Mouse (Mus musculus) brain, adult 10 weeks (tissue): ENCODE measurements around the gene Tbxa2r. TPM values are rescaled to one million over a fixed set of nuclear protein-coding genes. Genes with fewer than 3 reads are reported as not detected.

ENCODE experiments used
- polyA plus RNA-seq: library from polyadenylated mRNA; stranded (reverse); fragments of 350-450 nt; fragmentation: Illumina TruSeq; extraction: RNeasy Lipid Tissue Mini Kit (QIAGEN cat#74804); gene quantifications from one replicate; pipeline ENCODE4 v1.2.3, GENCODE M21; 2015; ENCODE audit warnings: low read depth, low replicate concordance

Gene Tbxa2r
- polyA plus RNA-seq = 0.85 TPM

GRCm38 (mm10) chr10:81328386-81328785 lies at the start of gene Tbxa2r:
Gene Tbxa2r, plus strand, starts transcription at chr10:81328731.

GRCm38 (mm10) chr10:81291511-81292104 lies 36.9 kb upstream of the Tbxa2r start, which contains the start of gene Tjp3:
Gene Tjp3, minus strand, starts transcription at chr10:81291581.

GRCm38 (mm10) chr10:81292554-81293333 lies 35.8 kb upstream of the Tbxa2r start, which contains the start of gene Pip5k1c:
Gene Pip5k1c, plus strand, starts transcription at chr10:81292963.

GRCm38 (mm10) chr10:81320550-81321347 lies 7.8 kb upstream of the Tbxa2r start, which contains the start of gene Cactin:
Gene Cactin, plus strand, starts transcription at chr10:81321103.

GRCm38 (mm10) chr10:81342686-81343505 lies 14.4 kb downstream of the Tbxa2r start, which contains the start of gene Gipc3:
Gene Gipc3, minus strand, starts transcription at chr10:81343266.

GRCm38 (mm10) chr10:81350351-81351063 lies 22.0 kb downstream of the Tbxa2r start, which contains the start of gene Hmg20b:
Gene Hmg20b, minus strand, starts transcription at chr10:81350480.

GRCm38 (mm10) chr10:81356991-81357844 lies 28.7 kb downstream of the Tbxa2r start, which contains the start of gene Mfsd12:
Gene Mfsd12, plus strand, starts transcription at chr10:81357491.

GRCm38 (mm10) chr10:81365672-81366476 lies 37.3 kb downstream of the Tbxa2r start, which contains the start of gene 4930404N11Rik:
Gene 4930404N11Rik, minus strand, starts transcription at chr10:81365816.

GRCm38 (mm10) chr10:81377793-81378552 lies 49.4 kb downstream of the Tbxa2r start, which contains the start of gene Fzr1:
Gene Fzr1, minus strand, starts transcription at chr10:81378516.

GRCm38 (mm10) chr10:81383802-81384604 lies 55.5 kb downstream of the Tbxa2r start, which contains the start of the genes Dohh and Gm48551:
Gene Dohh, plus strand, starts transcription at chr10:81384428.
Gene Gm48551, plus strand, starts transcription at chr10:81384466.

Other genes with a start within 250 kb of the Tbxa2r start
- gene Creb3l3, start 229.9 kb upstream of the Tbxa2r start, polyA plus RNA-seq = 0.51 TPM
- 96.3 TPM for gene Map2k2, start 222.8 kb upstream of the Tbxa2r start, polyA plus RNA-seq
- 45.3 TPM for gene Zbtb7a, start 193.5 kb upstream of the Tbxa2r start, polyA plus RNA-seq
- gene Pias4, start 160.8 kb upstream of the Tbxa2r start, polyA plus RNA-seq = 17.8 TPM
- gene Eef2, start 152.1 kb upstream of the Tbxa2r start, polyA plus RNA-seq = 804 TPM
- 65.2 TPM for gene Dapk3, start 145.7 kb upstream of the Tbxa2r start, polyA plus RNA-seq
- gene 4930442H23Rik, start 144.9 kb upstream of the Tbxa2r start, polyA plus RNA-seq = not detected
- not detected for gene Nmrk2, start 126.7 kb upstream of the Tbxa2r start, polyA plus RNA-seq
- 148 TPM for gene Atcay, start 97.9 kb upstream of the Tbxa2r start, polyA plus RNA-seq
- gene Zfr2, start 95.6 kb upstream of the Tbxa2r start, polyA plus RNA-seq = 39.4 TPM
- 194 TPM for gene Matk, start 75.8 kb upstream of the Tbxa2r start, polyA plus RNA-seq
- 82.8 TPM for gene Mrpl54, start 61.8 kb upstream of the Tbxa2r start, polyA plus RNA-seq
- gene Apba3, start 61.8 kb upstream of the Tbxa2r start, polyA plus RNA-seq = 30.7 TPM
- 0.57 TPM for gene Tjp3, start 37.1 kb upstream of the Tbxa2r start, polyA plus RNA-seq
- gene Pip5k1c, start 35.8 kb upstream of the Tbxa2r start, polyA plus RNA-seq = 246 TPM
- 18.8 TPM for gene Cactin, start 7.6 kb upstream of the Tbxa2r start, polyA plus RNA-seq
- 1.2 TPM for gene Gipc3, start 14.5 kb downstream of the Tbxa2r start, polyA plus RNA-seq
- 24.4 TPM for gene Hmg20b, start 21.7 kb downstream of the Tbxa2r start, polyA plus RNA-seq
- 19.9 TPM for gene Mfsd12, start 28.8 kb downstream of the Tbxa2r start, polyA plus RNA-seq
- gene 4930404N11Rik, start 37.1 kb downstream of the Tbxa2r start, polyA plus RNA-seq = not detected
- 48.4 TPM for gene Fzr1, start 49.8 kb downstream of the Tbxa2r start, polyA plus RNA-seq
- gene Dohh, start 55.7 kb downstream of the Tbxa2r start, polyA plus RNA-seq = 94.1 TPM
- gene Gm48551, start 55.7 kb downstream of the Tbxa2r start, polyA plus RNA-seq = 5.0 TPM
- gene Gm48552, start 60.3 kb downstream of the Tbxa2r start, polyA plus RNA-seq = 3.5 TPM
- gene Smim24, start 64.3 kb downstream of the Tbxa2r start, polyA plus RNA-seq = 2.5 TPM
- gene Nfic, start 126.9 kb downstream of the Tbxa2r start, polyA plus RNA-seq = 52.1 TPM
- 123 TPM for gene Celf5, start 154.0 kb downstream of the Tbxa2r start, polyA plus RNA-seq
- gene Ncln, start 167.7 kb downstream of the Tbxa2r start, polyA plus RNA-seq = 61.7 TPM
- gene S1pr4, start 171.4 kb downstream of the Tbxa2r start, polyA plus RNA-seq = 0.61 TPM
- 1.9 TPM for gene Gna15, start 195.5 kb downstream of the Tbxa2r start, polyA plus RNA-seq
- 82.4 TPM for gene Gna11, start 216.5 kb downstream of the Tbxa2r start, polyA plus RNA-seq
- 686 TPM for gene Aes, start 230.8 kb downstream of the Tbxa2r start, polyA plus RNA-seq
- 28.6 TPM for gene Tle2, start 245.8 kb downstream of the Tbxa2r start, polyA plus RNA-seq